In the genomic region with DNA sequence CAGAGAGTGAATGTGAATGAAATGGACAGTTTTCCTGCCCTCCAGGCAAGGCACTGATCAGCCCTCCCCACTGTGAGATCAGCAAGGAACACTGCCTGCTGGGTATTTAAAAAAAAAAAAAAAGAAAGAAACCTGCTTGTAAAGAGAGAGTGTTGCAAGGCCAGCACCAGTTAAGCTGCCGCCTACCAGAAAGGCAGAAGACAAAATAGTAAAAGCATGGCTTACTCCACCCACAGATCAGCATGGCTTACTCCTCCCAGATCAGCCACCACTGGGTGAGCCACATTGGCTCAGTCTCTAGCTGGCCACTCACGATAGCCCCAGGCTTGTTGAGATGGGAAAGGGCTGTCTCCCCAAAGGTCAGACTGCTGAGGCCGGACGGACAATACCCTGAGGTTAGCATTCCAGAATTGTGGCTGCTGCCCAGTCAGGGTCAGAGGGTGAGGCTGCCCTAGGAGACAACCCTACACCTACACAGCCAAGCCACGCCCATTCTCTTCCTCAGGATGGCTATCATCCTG, we compare ENCODE assay signal across 9 mouse cellular contexts. TPM values are rescaled to one million over a fixed set of nuclear protein-coding genes. Genes with fewer than 3 reads are reported as not detected.
A peak's percentile ranks its signal among the peaks of the same experiment; 100 is the strongest.
DNase-seq lines count a peak whose midpoint lies in the region; ATAC-seq lines count a peak whose summit lies in the region.
"Had no signal": no experiment of that assay in that cellular context is flagged by ENCODE, and none has a peak within 500 bp of the region (broad histone marks: within the 10 kb centered on the region; RNA-seq: fewer than 3 reads in every experiment).

No protein-coding gene starts in this region.

- WGBS in hindbrain, embryonic 12.5 days: 13% methylated on average over 5 of the region's 5 CpGs

- H3K27ac ChIP-seq in hindbrain, embryonic 12.5 days: no peak overlapping the region

- H3K4me2 ChIP-seq in hindbrain, embryonic 12.5 days (replicated peaks): no peak overlapping the region

- ATAC-seq in frontal cortex, adult (ENCODE audit: low TSS enrichment): peak; percentile 70
- peak; percentile 11; the same call in 1 of the 2 replicates for ATAC-seq in hindbrain, embryonic 12.5 days (ENCODE audit: low FRiP score)
- ATAC-seq in megakaryocyte progenitor cell, adult 5-6 weeks (replicated peaks; ENCODE audit: poor library complexity): peak; percentile 50

- H3K4me3 ChIP-seq in hindbrain, embryonic 12.5 days: no peak overlapping the region
- H3K4me3 ChIP-seq: erythroblast, embryonic 14.5 days had no signal

- H3K27me3 ChIP-seq in hindbrain, embryonic 12.5 days: peaks cover 3% of the 10 kb centered on the region; the same call in 1 of the 2 replicates

- H3K36me3 ChIP-seq in hindbrain, embryonic 12.5 days: no peaks in the 10 kb centered on the region

- H3K9me3 ChIP-seq in hindbrain, embryonic 12.5 days (replicated peaks): no peaks in the 10 kb centered on the region

- no peak for DNase-seq in frontal cortex, postnatal 10 days (ENCODE audit: low spot score in 2 of 2)
- peak; percentile 76 for DNase-seq in Muller cell, postnatal 12 days (ENCODE audit: inconsistent ontology term)
- DNase-seq in ovary, postnatal 10 days (ENCODE audit: low spot score): no peak
- no peak for DNase-seq in retina, postnatal 1 day
- DNase-seq in T-cell, adult 2 months (ENCODE audit: low spot score): no peak

- H3K9ac ChIP-seq in hindbrain, embryonic 12.5 days: no peak overlapping the region

- H3K4me1 ChIP-seq in hindbrain, embryonic 12.5 days: peaks cover 74% of the 10 kb centered on the region

RNA-seq across cellular contexts. Expression of a gene that starts 32.4 kb away (rescaled TPM):
- 15.0 and 17.7 TPM in 2 replicates for polyA plus RNA-seq in hindbrain, embryonic 12.5 days (2016; fragmentation: Nextera tagmentation; extraction: Ambion mirVana)
- 29.2 and 42.9 TPM in 2 replicates for total RNA-seq in megakaryocyte progenitor cell, adult 5-6 weeks (2015)
- 78.9 and 97.7 TPM in 2 replicates for total RNA-seq in megakaryocyte progenitor cell, adult 5-6 weeks (2017)

Comparison
In these comparisons a context has a peak if more than half of its experiments do, and no peak if none do; other contexts are left out.
1. ATAC-seq: peak in every context shown above with its lines; median percentile 70 in frontal cortex, adult; 50 in megakaryocyte progenitor cell, adult 5-6 weeks; 11 in hindbrain, embryonic 12.5 days.